Mouse (Mus musculus) MEL (cell line): ENCODE measurements around the gene Vac14. TPM values are rescaled to one million over a fixed set of nuclear protein-coding genes. Genes with fewer than 3 reads are reported as not detected.

ENCODE experiments used
- DNase-seq: peaks from one replicate; pipeline ENCODE4 v3.0.0; 2011; ENCODE audit warnings: low read depth, low spot score
- H3K27ac ChIP-seq: 2 replicates; pipeline ENCODE4 v1.5.1; 2012; ENCODE audit warnings: low read depth, mild to moderate bottlenecking, control low read depth, low read length, moderate library complexity; ENCODE audit not compliant: control insufficient read depth
- H3K27me3 ChIP-seq, 2 experiments: fragments of 150-350 bp in 1 of 2; sonication (generic) in 1 of 2; 2 replicates each; pipeline ENCODE4 v1.6.1; 2012; ENCODE audit warnings: low read length in 2 of 2, mild to moderate bottlenecking in 2 of 2, improper control_type of control experiment in 1 of 2, moderate library complexity in 1 of 2; ENCODE audit not compliant: insufficient read depth in 2 of 2, control insufficient read depth in 1 of 2
- H3K36me3 ChIP-seq, 2 experiments: 2 replicates each; pipeline ENCODE4 v1.6.1; 2012 to 2014; ENCODE audit warnings: low read length in 2 of 2, improper control_type of control experiment in 1 of 2, inconsistent platforms in 1 of 2, mild to moderate bottlenecking in 1 of 2; ENCODE audit not compliant: insufficient read depth in 2 of 2, control insufficient read depth in 1 of 2
- H3K4me1 ChIP-seq, 2 experiments: fragments of 150-350 bp in 1 of 2; sonication (generic) in 1 of 2; 2 replicates each; pipeline ENCODE4 v1.6.1; 2012; ENCODE audit warnings: low read length in 2 of 2, improper control_type of control experiment in 1 of 2, mild to moderate bottlenecking in 1 of 2; ENCODE audit not compliant: insufficient read depth in 2 of 2, control insufficient read depth in 1 of 2
- H3K4me3 ChIP-seq, 2 experiments: fragments of 150-350 bp in 1 of 2; sonication (generic) in 1 of 2; 2 replicates each; pipeline ENCODE4 v1.5.1; 2012; ENCODE audit warnings: low read depth in 2 of 2, low read length in 2 of 2, mild to moderate bottlenecking in 2 of 2, moderate library complexity in 2 of 2, control low read depth in 1 of 2, improper control_type of control experiment in 1 of 2; ENCODE audit not compliant: control insufficient read depth in 1 of 2, insufficient read depth in 1 of 2
- H3K79me2 ChIP-seq: 2 replicates; pipeline ENCODE4 v1.6.1; 2012; ENCODE audit warnings: mild to moderate bottlenecking, low read length, moderate library complexity; ENCODE audit not compliant: control insufficient read depth, poor library complexity, insufficient read depth
- H3K9ac ChIP-seq: 2 replicates; pipeline ENCODE4 v1.6.1; 2012; ENCODE audit warnings: low read depth, mild to moderate bottlenecking, control low read depth, low read length, moderate library complexity; ENCODE audit not compliant: control insufficient read depth, poor library complexity, severe bottlenecking
- H3K9me3 ChIP-seq: fragments of 150-350 bp; sonication (generic); replicated peaks from 2 replicates; pipeline ENCODE4 v1.6.1; 2012; ENCODE audit warnings: mild to moderate bottlenecking, low read length, improper control_type of control experiment, moderate library complexity; ENCODE audit not compliant: insufficient read depth
- BHLHE40 ChIP-seq: IDR thresholded peaks from 2 replicates; pipeline ENCODE4 v1.6.1; 2012; ENCODE audit warnings: low read depth, mild to moderate bottlenecking, inconsistent platforms, low read length, improper control_type of control experiment, borderline replicate concordance
- ELF1 ChIP-seq: IDR thresholded peaks from 2 replicates; pipeline ENCODE4 v1.6.1; 2014; ENCODE audit warnings: low read depth, mild to moderate bottlenecking, inconsistent platforms, low read length, improper control_type of control experiment, moderate library complexity
- EP300 ChIP-seq, 2 experiments: IDR thresholded peaks; 2 replicates each; pipeline ENCODE4 v1.6.1; 2011; ENCODE audit warnings: improper control_type of control experiment in 2 of 2, low read length in 2 of 2, low read depth in 1 of 2, mild to moderate bottlenecking in 1 of 2
- GATA1 ChIP-seq: IDR thresholded peaks from 2 replicates; pipeline ENCODE4 v1.6.1; 2011; ENCODE audit warnings: low read depth, low read length, improper control_type of control experiment
- JUND ChIP-seq: IDR thresholded peaks from 2 replicates; pipeline ENCODE4 v1.6.1; 2011; ENCODE audit warnings: low read depth, mild to moderate bottlenecking, improper control_type of control experiment, low read length
- KAT2A ChIP-seq: conservative IDR thresholded peaks from 2 replicates; pipeline ENCODE4 v1.6.1; 2012; ENCODE audit warnings: low read depth, low read length, improper control_type of control experiment, inconsistent platforms
- MAX ChIP-seq: IDR thresholded peaks from 2 replicates; pipeline ENCODE4 v1.6.1; 2011; ENCODE audit warnings: low read length, improper control_type of control experiment
- MAZ ChIP-seq: IDR thresholded peaks from 2 replicates; pipeline ENCODE4 v1.6.1; 2012; ENCODE audit warnings: low read depth, mild to moderate bottlenecking, inconsistent platforms, low read length, improper control_type of control experiment
- MEF2A ChIP-seq: IDR thresholded peaks from 2 replicates; pipeline ENCODE4 v1.6.1; 2014; ENCODE audit warnings: low read depth, mild to moderate bottlenecking, inconsistent platforms, low read length, improper control_type of control experiment; ENCODE audit not compliant: poor library complexity, insufficient replicate concordance, severe bottlenecking; ENCODE audit errors: extremely low read depth
- MXI1 ChIP-seq: IDR thresholded peaks from 2 replicates; pipeline ENCODE4 v1.6.1; 2011; ENCODE audit warnings: mild to moderate bottlenecking, low read depth, low read length, improper control_type of control experiment
- MYC ChIP-seq: IDR thresholded peaks from 2 replicates; pipeline ENCODE4 v1.6.1; 2011; ENCODE audit warnings: low read depth, mild to moderate bottlenecking, low read length, improper control_type of control experiment, moderate library complexity
- NELFE ChIP-seq: IDR thresholded peaks from 2 replicates; pipeline ENCODE4 v1.6.1; 2011; ENCODE audit warnings: low read depth, low read length, improper control_type of control experiment
- NRF1 ChIP-seq: IDR thresholded peaks from 2 replicates; pipeline ENCODE4 v1.6.1; 2014; ENCODE audit warnings: low read depth, mild to moderate bottlenecking, inconsistent platforms, low read length, improper control_type of control experiment, moderate library complexity; ENCODE audit not compliant: poor library complexity, insufficient read depth, severe bottlenecking
- POLR2A ChIP-seq, 2 experiments: IDR thresholded peaks; 2 replicates each; pipeline ENCODE4 v1.6.1; 2011 to 2012; ENCODE audit warnings: low read length in 2 of 2, mild to moderate bottlenecking in 2 of 2, control low read depth in 1 of 2, improper control_type of control experiment in 1 of 2, low read depth in 1 of 2, moderate library complexity in 1 of 2; ENCODE audit not compliant: control insufficient read depth in 1 of 2, insufficient read depth in 1 of 2, poor library complexity in 1 of 2
- RAD21 ChIP-seq: IDR thresholded peaks from 2 replicates; pipeline ENCODE4 v1.6.1; 2011; ENCODE audit warnings: mild to moderate bottlenecking, low read depth, low read length, improper control_type of control experiment
- SIN3A ChIP-seq: IDR thresholded peaks from 2 replicates; pipeline ENCODE4 v1.6.1; 2012; ENCODE audit warnings: low read length, improper control_type of control experiment, inconsistent platforms
- SMC3 ChIP-seq: IDR thresholded peaks from 2 replicates; pipeline ENCODE4 v1.6.1; 2011; ENCODE audit warnings: low read depth, low read length, improper control_type of control experiment
- TBP ChIP-seq: IDR thresholded peaks from 2 replicates; pipeline ENCODE4 v1.8.0; 2011; ENCODE audit warnings: low read depth, low read length, improper control_type of control experiment
- ZC3H11A ChIP-seq: IDR thresholded peaks from 2 replicates; pipeline ENCODE4 v1.6.1; 2012; ENCODE audit warnings: low read depth, mild to moderate bottlenecking, inconsistent platforms, low read length, improper control_type of control experiment
- ZMIZ1 ChIP-seq: IDR thresholded peaks from 2 replicates; pipeline ENCODE4 v1.6.1; 2012; ENCODE audit warnings: low read depth, mild to moderate bottlenecking, inconsistent platforms, low read length, improper control_type of control experiment, moderate library complexity
- polyA plus RNA-seq, 2 experiments: library from polyadenylated mRNA; stranded (reverse) in 1 of 2; unstranded in 1 of 2; fragments of >175 nt in 1 of 2; fragments of >200 nt in 1 of 2; gene quantifications; 2 replicates each; pipeline versions ENCODE4 v1.2.1 to v1.2.4; 2012; ENCODE audit warnings: low replicate concordance in 2 of 2, low read depth in 1 of 2; ENCODE audit not compliant: insufficient read length in 2 of 2, insufficient read depth in 1 of 2, missing spikeins in 1 of 2
- total RNA-seq: library from RNA; depleted of rRNA; stranded (reverse); fragments of 300-350 nt; gene quantifications from 2 replicates; pipeline ENCODE4 v1.2.3, GENCODE M21; 2012

The Vac14 gene
- total and polyA plus RNA-seq, 3 experiments: 31.7 to 86.0 TPM; not detected in 1

DNA sequence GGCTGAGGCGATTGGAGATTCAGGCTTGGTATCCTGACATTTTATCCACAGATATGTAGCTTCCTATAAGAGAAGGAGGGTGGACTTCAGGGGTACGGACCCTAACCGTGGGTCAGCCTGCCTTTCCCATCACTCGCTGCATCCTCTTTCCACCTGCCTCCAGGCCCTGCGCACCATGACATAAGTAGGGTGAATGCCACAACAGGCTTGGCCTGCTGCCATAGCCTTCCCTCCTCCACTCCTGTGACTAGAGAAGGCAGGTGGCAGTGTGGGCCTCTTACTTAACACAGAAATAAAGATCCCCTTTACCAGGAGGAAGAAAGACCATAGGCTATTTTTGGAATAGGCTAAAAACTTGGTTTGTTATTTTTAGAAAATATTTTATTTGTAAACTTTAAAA is 23.9 kb downstream of the Vac14 start:
- H3K9me3 ChIP-seq: no peaks in the 10 kb centered on the region
- H3K27me3 ChIP-seq: no peaks in the 10 kb centered on the region
- TF ChIP-seq RAD21: no peak
- TF ChIP-seq JUND: no peak
- no peak for TF ChIP-seq MEF2A
- TF ChIP-seq SMC3: no peak
- no peak for TF ChIP-seq KAT2A
- no peak for TF ChIP-seq BHLHE40
- no peak for TF ChIP-seq NELFE
- TF ChIP-seq MXI1: no peak
- no peak for TF ChIP-seq GATA1
- no peak for TF ChIP-seq TBP
- TF ChIP-seq ELF1: no peak
- TF ChIP-seq MAZ: no peak
- TF ChIP-seq MYC: no peak
- TF ChIP-seq EP300 (IDR thresholded peaks at IDR 0.05; ENCODE audit: low read depth in 1 of 2, low read length in 2 of 2): no peak
- no peak for TF ChIP-seq ZC3H11A
- no peak for TF ChIP-seq MAX
- TF ChIP-seq POLR2A (IDR thresholded peaks at IDR 0.05; ENCODE audit: control insufficient read depth in 1 of 2, insufficient read depth in 1 of 2, low read depth in 1 of 2, low read length in 2 of 2, poor library complexity in 1 of 2): no peak
- TF ChIP-seq ZMIZ1: no peak
- TF ChIP-seq SIN3A: no peak
- peaks cover 0 to 10% of the 10 kb centered on the region in 2 experiments; a peak in 2 of 4 replicates for H3K36me3 ChIP-seq
- no peaks in the 10 kb centered on the region for H3K79me2 ChIP-seq
- H3K27ac ChIP-seq: no peak overlapping the region
- H3K4me1 ChIP-seq: no peaks in the 10 kb centered on the region
- H3K9ac ChIP-seq: no peak overlapping the region
- no peak for DNase-seq
- no peak overlapping the region for H3K4me3 ChIP-seq

DNA sequence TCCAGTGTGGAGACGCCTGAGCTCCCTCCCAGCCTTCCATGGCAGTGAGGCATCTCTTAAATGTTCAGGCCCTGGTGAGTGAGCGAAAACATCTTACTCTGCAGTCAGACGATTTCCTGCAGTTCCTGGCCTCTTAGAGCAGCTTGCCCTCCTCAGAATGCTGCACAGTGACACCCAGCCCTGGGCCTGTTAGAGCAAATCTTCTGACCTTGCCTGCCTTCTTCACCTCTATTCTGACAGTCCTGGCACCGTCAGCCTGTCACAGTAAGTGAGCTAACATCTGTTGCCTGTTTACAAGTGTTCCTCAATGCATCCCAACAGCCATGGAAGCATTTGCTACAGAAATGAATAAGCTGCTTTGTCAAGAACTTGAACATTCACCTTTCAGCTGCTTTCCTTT is 24.8 kb downstream of the Vac14 start:
- Histone ChIP-seq H3K27ac (no peak overlapping the region), H3K79me2 (no peaks in the 10 kb centered on the region), H3K4me3 (no peak overlapping the region), H3K27me3 (no peaks in the 10 kb centered on the region), H3K9me3 (no peaks in the 10 kb centered on the region), H3K4me1 (no peaks in the 10 kb centered on the region), H3K36me3 (peaks cover 0 to 10% of the 10 kb centered on the region in 2 experiments; a peak in 2 of 4 replicates), H3K9ac (no peak overlapping the region)
- no peak for DNase-seq
- TF ChIP-seq ELF1: no peak
- TF ChIP-seq ZC3H11A: no peak
- no peak for TF ChIP-seq MXI1
- no peak for TF ChIP-seq NRF1
- no peak for TF ChIP-seq EP300 (IDR thresholded peaks at IDR 0.05; ENCODE audit: low read depth in 1 of 2, low read length in 2 of 2)
- no peak for TF ChIP-seq POLR2A (IDR thresholded peaks at IDR 0.05; ENCODE audit: control insufficient read depth in 1 of 2, insufficient read depth in 1 of 2, low read depth in 1 of 2, low read length in 2 of 2, poor library complexity in 1 of 2)
- no peak for TF ChIP-seq TBP
- TF ChIP-seq JUND: no peak
